Mouse (Mus musculus) ovary, adult 18-20 months (tissue): ENCODE data around the gene Gm20835.
"Not testable (repeated sequence)": the region's sequence is repeated elsewhere in the genome, so short reads cannot be mapped to it uniquely, and the experiment has no call there.

Experiments
- DNase-seq: peaks from one replicate; pipeline ENCODE4 v3.0.0; 2022; ENCODE audit warnings: low spot score, mixed read lengths

Gene Gm20835

GRCm38 (mm10) chrY:36735190-36735589 is at the start of gene Gm20835:
Gm20835 (minus strand) TSS chrY:36735290.
- DNase-seq, result not testable (repeated sequence)
